Mouse (Mus musculus) CD4-positive, CD25-positive, alpha-beta regulatory T cell (primary cell): ENCODE results near the gene H2-T3. TPM values are rescaled to one million over a fixed set of nuclear protein-coding genes. Genes with fewer than 3 reads are reported as not detected.

Experiments used
- polyA plus RNA-seq: library from polyadenylated mRNA; unstranded; fragments of 100-300 nt; shearing (Covaris generic); gene quantifications from one replicate; pipeline ENCODE4 v1.2.1, GENCODE M21; 2017

The H2-T3 gene
- 0.59 TPM for polyA plus RNA-seq

DNA sequence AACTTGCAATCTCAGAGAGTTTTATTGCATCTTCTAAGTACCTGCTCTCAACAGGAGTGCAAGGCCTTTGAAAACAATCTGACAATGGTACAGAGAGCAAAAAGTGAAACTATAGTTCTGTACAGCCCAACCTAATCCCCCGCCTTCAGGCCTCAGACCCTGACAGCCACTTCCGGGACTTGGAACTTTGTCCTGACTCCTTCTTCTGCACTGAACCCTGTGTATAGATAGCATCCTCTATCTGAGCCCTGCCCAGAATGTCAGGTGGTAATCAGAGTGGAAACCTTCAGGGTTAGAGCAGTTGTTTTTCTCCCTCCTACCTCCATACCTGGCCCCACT, at the start of gene H2-T3:
TSS of gene H2-T3 (minus strand) at position 119 of the 339 bp plus-strand sequence.

GRCm38 (mm10) chr17:36168039-36168652, 21.9 kb downstream of the H2-T3 start, which contains the start of gene Gm8909:
Gene Gm8909 (minus strand): TSS chr17:36168537.

Other genes with a start within 250 kb of the H2-T3 start
- 145 TPM for gene Abcf1, start 220.5 kb downstream of the H2-T3 start, polyA plus RNA-seq
- 70.7 TPM for gene Gnl1, start 210.4 kb downstream of the H2-T3 start, polyA plus RNA-seq
- gene Prr3, start 210.1 kb downstream of the H2-T3 start, polyA plus RNA-seq = 38.7 TPM
- gene H2-T24, start 169.7 kb downstream of the H2-T3 start, polyA plus RNA-seq = 34.1 TPM
- gene H2-T23, start 157.4 kb downstream of the H2-T3 start, polyA plus RNA-seq = 666 TPM
- 225 TPM for gene H2-T22, start 147.5 kb downstream of the H2-T3 start, polyA plus RNA-seq
- 0.13 TPM for gene Gm6034, start 147.3 kb downstream of the H2-T3 start, polyA plus RNA-seq
- gene Gm11127, start 131.9 kb downstream of the H2-T3 start, polyA plus RNA-seq = not detected
- 0.91 TPM for gene Gm19684, start 68.6 kb downstream of the H2-T3 start, polyA plus RNA-seq
- gene Gm7030, start 60.9 kb downstream of the H2-T3 start, polyA plus RNA-seq = 0.26 TPM
- 7.7 TPM for gene Gm8909, start 21.8 kb downstream of the H2-T3 start, polyA plus RNA-seq
- gene Rpp21, start 67.8 kb upstream of the H2-T3 start, polyA plus RNA-seq = 168 TPM
- gene Trim39, start 82.0 kb upstream of the H2-T3 start, polyA plus RNA-seq = 24.5 TPM
- gene H2-M10.2, start 96.2 kb upstream of the H2-T3 start, polyA plus RNA-seq = not detected
- gene H2-M10.1, start 135.9 kb upstream of the H2-T3 start, polyA plus RNA-seq = not detected
- gene H2-M10.3, start 178.1 kb upstream of the H2-T3 start, polyA plus RNA-seq = not detected